Mouse (Mus musculus) testis, adult 2 months (tissue): ENCODE data around the gene Sipa1l1.

Experiments
- CTCF ChIP-seq: fragments of 200-500 bp; IDR thresholded peaks from 2 replicates; pipeline ENCODE4 v1.5.1; 2012; ENCODE audit warnings: low read depth, mild to moderate bottlenecking, inconsistent platforms, low read length, moderate library complexity; ENCODE audit not compliant: control insufficient read depth, insufficient read depth, insufficient replicate concordance
- POLR2A ChIP-seq: fragments of 200-500 bp; IDR thresholded peaks from 2 replicates; pipeline ENCODE4 v1.6.1; 2012; ENCODE audit warnings: low read depth, mild to moderate bottlenecking, inconsistent platforms, low read length, moderate library complexity; ENCODE audit not compliant: control insufficient read depth

GRCm38 (mm10) chr12:82294906-82295887 is 126.1 kb downstream of the Sipa1l1 start:
- TF ChIP-seq CTCF (no peak), POLR2A (no peak)
